Mouse (Mus musculus) hindbrain, postnatal 0 days (tissue): Measurements from ENCODE around the gene Gm21764. TPM values are rescaled to one million over a fixed set of nuclear protein-coding genes. Genes with fewer than 3 reads are reported as not detected.
"Not testable (repeated sequence)": the region's sequence is repeated elsewhere in the genome, so short reads cannot be mapped to it uniquely, and the experiment has no call there.

Source experiments
- ATAC-seq: fragments of 200-750 bp; cut with Nextera tagmentation; 2 replicates; pipeline ENCODE4 v1.8.0; 2017; ENCODE audit warnings: mild to moderate bottlenecking, moderate TSS enrichment, moderate library complexity
- DNase-seq: peaks from one replicate; pipeline ENCODE4 v3.0.0-alpha.2; 2015; ENCODE audit warnings: low spot score
- H3K27ac ChIP-seq: fragments of 300-500 bp; sonication (generic); 2 replicates; pipeline ENCODE4 v1.5.1; 2014; ENCODE audit warnings: mild to moderate bottlenecking
- H3K27me3 ChIP-seq: fragments of 300-500 bp; sonication (generic); 2 replicates; pipeline ENCODE4 v1.6.1; 2014; ENCODE audit warnings: low read length, mixed read lengths; ENCODE audit not compliant: insufficient read depth
- H3K36me3 ChIP-seq: fragments of 300-500 bp; sonication (generic); 2 replicates; pipeline ENCODE4 v1.6.1; 2014; ENCODE audit warnings: low read length, mixed read lengths; ENCODE audit not compliant: insufficient read depth
- H3K4me1 ChIP-seq: fragments of 300-500 bp; sonication (generic); 2 replicates; pipeline ENCODE4 v1.6.1; 2014; ENCODE audit warnings: antibody characterized with exemption, low read length, mixed read lengths; ENCODE audit not compliant: insufficient read depth
- H3K4me2 ChIP-seq: fragments of 300-500 bp; sonication (generic); 2 replicates; pipeline ENCODE4 v1.6.1; 2014; ENCODE audit warnings: low read depth, mild to moderate bottlenecking, low read length, moderate library complexity, mixed read lengths
- H3K4me3 ChIP-seq: fragments of 300-500 bp; sonication (generic); 2 replicates; pipeline ENCODE4 v1.5.1; 2014; ENCODE audit warnings: low read length
- H3K9ac ChIP-seq: fragments of 300-500 bp; sonication (generic); replicated peaks from 2 replicates; pipeline ENCODE4 v1.6.1; 2014; ENCODE audit warnings: mild to moderate bottlenecking, low read length, moderate library complexity, mixed read lengths
- H3K9me3 ChIP-seq: fragments of 300-500 bp; sonication (generic); 2 replicates; pipeline ENCODE4 v1.6.1; 2016; ENCODE audit warnings: low read length, mixed read lengths
- whole genome bisulfite sequencing: fragments of 180-500 bp; shearing (Covaris S2); extraction: QIAGEN DNeasy Blood & Tissue Kit; methylation state at CpG from one replicate; pipeline ENCODE4 v1.1.7; 2014; 5-methylcytosine and 5-hydroxymethylcytosine counted together
- polyA plus RNA-seq: library from polyadenylated mRNA; unstranded; fragments of >200 nt; fragmentation: Nextera tagmentation; extraction: Ambion mirVana; gene quantifications from 2 replicates; pipeline ENCODE4 v1.2.1, GENCODE M21; 2015
- total RNA-seq: library from RNA; depleted of rRNA; stranded (reverse); fragments of >200 nt; gene quantifications from 2 replicates; pipeline ENCODE4 v1.2.3, GENCODE M21; 2014; rRNA removed

Gene Gm21764
- total RNA-seq: not detected in 2 replicates
- polyA plus RNA-seq: not detected in 2 replicates

DNA sequence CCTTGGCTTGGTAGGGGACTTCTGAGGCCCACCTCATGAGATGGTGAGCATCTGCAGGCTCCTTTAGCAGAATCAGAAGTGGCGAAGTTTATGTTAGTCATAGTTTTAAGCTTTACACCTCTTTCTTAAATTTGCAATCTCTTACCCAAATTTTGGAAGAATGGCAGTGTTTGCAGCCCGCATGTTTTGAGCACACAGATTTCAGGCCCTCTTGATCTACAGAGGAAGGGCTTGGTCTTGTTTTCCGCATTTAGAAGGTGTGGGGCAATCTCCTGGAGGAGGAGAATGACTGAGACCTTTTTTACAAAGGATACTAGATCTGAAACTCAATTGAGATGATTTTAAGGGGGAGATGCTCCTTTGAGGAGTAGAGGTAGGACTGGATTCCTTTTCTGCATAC lies at the start of gene Gm21764:
Gene Gm21764 (minus strand): TSS at position 101 of the 400 bp plus-strand sequence.
- H3K9me3 ChIP-seq, H3K36me3 ChIP-seq, H3K27ac ChIP-seq, H3K4me1 ChIP-seq, H3K27me3 ChIP-seq, DNase-seq, H3K4me2 ChIP-seq, H3K9ac ChIP-seq, H3K4me3 ChIP-seq, ATAC-seq: not testable (repeated sequence)
- WGBS: no CpG with 5 or more reads among the region's 3 CpGs

- H3K9me3 ChIP-seq, H3K36me3 ChIP-seq, H3K27ac ChIP-seq, H3K4me1 ChIP-seq, H3K27me3 ChIP-seq, ATAC-seq, H3K9ac ChIP-seq, H3K4me2 ChIP-seq, H3K4me3 ChIP-seq, DNase-seq: not testable (repeated sequence)
Observed at GRCm38 (mm10) chrY:18088816-18089215, 27.2 kb upstream of the Gm21764 start, which contains the start of gene Ssty1. Gene Ssty1, plus strand, starts transcription at chrY:18089116.

Other genes with a start within 250 kb of the Gm21764 start
- not detected in 2 replicates for gene Gm21904, start 215.5 kb downstream of the Gm21764 start, total RNA-seq
- not detected in 2 replicates for gene Gm21904, start 215.5 kb downstream of the Gm21764 start, polyA plus RNA-seq
- gene Gm20772, start 187.1 kb downstream of the Gm21764 start, total RNA-seq: not detected in 2 replicates
- not detected in 2 replicates for gene Gm20772, start 187.1 kb downstream of the Gm21764 start, polyA plus RNA-seq
- not detected in 2 replicates for gene Gm20831, start 187.1 kb downstream of the Gm21764 start, total RNA-seq
- not detected in 2 replicates for gene Gm20831, start 187.1 kb downstream of the Gm21764 start, polyA plus RNA-seq
- not detected in 2 replicates for gene Srsy, start 124.5 kb downstream of the Gm21764 start, total RNA-seq
- gene Srsy, start 124.5 kb downstream of the Gm21764 start, polyA plus RNA-seq: not detected in 2 replicates
- not detected in 2 replicates for gene Ssty1, start 27.3 kb upstream of the Gm21764 start, total RNA-seq
- gene Ssty1, start 27.3 kb upstream of the Gm21764 start, polyA plus RNA-seq: not detected in 2 replicates